Mouse (Mus musculus) liver, adult 2 months (tissue): ENCODE data around the gene Rbfox3. TPM values are rescaled to one million over a fixed set of nuclear protein-coding genes. Genes with fewer than 3 reads are reported as not detected.

Experiments used
- DNase-seq: peaks from one replicate; pipeline ENCODE4 v3.0.0-alpha.2; 2011; ENCODE audit warnings: low read depth, low spot score; ENCODE audit errors: extremely low read depth
- H3K27ac ChIP-seq: fragments of 200-500 bp; replicated peaks from 2 replicates; pipeline ENCODE4 v1.5.1; 2012; ENCODE audit warnings: low read depth, mild to moderate bottlenecking, control low read depth, inconsistent platforms, low read length; ENCODE audit not compliant: insufficient read depth
- H3K27me3 ChIP-seq: fragments of 200-500 bp; 2 replicates; pipeline ENCODE4 v1.6.1; 2012; ENCODE audit warnings: mild to moderate bottlenecking, moderate library complexity, low read length, inconsistent platforms; ENCODE audit not compliant: control insufficient read depth, insufficient read depth
- H3K36me3 ChIP-seq: fragments of 200-500 bp; 2 replicates; pipeline ENCODE4 v1.6.1; 2012; ENCODE audit warnings: low read length, inconsistent platforms; ENCODE audit not compliant: control insufficient read depth, insufficient read depth
- H3K4me1 ChIP-seq: fragments of 200-500 bp; 2 replicates; pipeline ENCODE4 v1.6.1; 2011; ENCODE audit warnings: low read length; ENCODE audit not compliant: control insufficient read depth, insufficient read depth
- H3K4me3 ChIP-seq: fragments of 200-500 bp; 2 replicates; pipeline ENCODE4 v1.5.1; 2011; ENCODE audit warnings: low read depth, mild to moderate bottlenecking, control low read depth, low read length, moderate library complexity; ENCODE audit not compliant: insufficient read depth
- H3K79me2 ChIP-seq: fragments of 200-500 bp; 2 replicates; pipeline ENCODE4 v1.6.1; 2012; ENCODE audit warnings: inconsistent platforms, mild to moderate bottlenecking, low read length, moderate library complexity; ENCODE audit not compliant: control insufficient read depth, insufficient read depth
- H3K9ac ChIP-seq: fragments of 200-500 bp; 2 replicates; pipeline ENCODE4 v1.6.1; 2012; ENCODE audit warnings: low read depth, mild to moderate bottlenecking, control low read depth, inconsistent platforms, low read length
- CTCF ChIP-seq: fragments of 200-500 bp; IDR thresholded peaks from 2 replicates; pipeline ENCODE4 v1.5.1; 2011; ENCODE audit warnings: low read depth, low read length, control low read depth
- POLR2A ChIP-seq: fragments of 200-500 bp; IDR thresholded peaks from 2 replicates; pipeline ENCODE4 v1.6.1; 2011; ENCODE audit warnings: low read length, control low read depth; ENCODE audit not compliant: insufficient read depth; ENCODE audit errors: extremely low read depth
- WGBS: fragments of 180-500 bp; shearing (Covaris S2); methylation state at CpG from one replicate; pipeline ENCODE4 v1.1.7; 2018; 5-methylcytosine and 5-hydroxymethylcytosine counted together
- polyA plus RNA-seq: library from polyadenylated mRNA; depleted of rRNA; stranded (reverse); fragments of >200 nt; gene quantifications from 2 replicates; pipeline ENCODE4 v1.2.3, GENCODE M21; 2012
- total RNA-seq: library from RNA; depleted of rRNA; stranded (reverse); fragments of >200 nt; gene quantifications from 2 replicates; pipeline ENCODE4 v1.2.3, GENCODE M21; 2014

The Rbfox3 gene
- total and polyA plus RNA-seq, 2 experiments, result 0.28 to 0.44 TPM

DNA sequence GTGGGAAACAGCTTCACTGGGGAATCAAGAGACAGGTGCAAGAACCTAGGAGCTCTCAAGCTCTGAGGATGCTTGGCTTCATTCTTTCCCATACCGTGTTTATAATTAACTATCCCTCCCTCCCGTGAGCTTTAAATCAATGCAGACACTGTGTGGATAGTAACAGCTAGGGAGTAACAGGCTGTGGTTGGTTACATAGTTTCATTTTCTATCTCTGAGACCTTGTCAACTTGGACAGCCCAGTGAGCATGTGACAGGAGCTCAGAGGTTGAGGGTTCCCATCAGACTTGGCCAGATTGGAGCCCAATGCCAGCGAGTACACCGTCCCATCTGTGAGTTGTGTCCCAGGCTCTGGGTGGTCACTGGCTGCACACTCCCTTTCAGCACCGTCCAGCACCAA lies 201.4 kb downstream of the Rbfox3 start:
- no peaks in the 10 kb centered on the region for H3K36me3 ChIP-seq
- TF ChIP-seq POLR2A, result no peak
- no peak for TF ChIP-seq CTCF
- H3K9ac ChIP-seq, result no peak overlapping the region
- no peak overlapping the region for H3K27ac ChIP-seq
- no peak overlapping the region for H3K4me3 ChIP-seq
- 21% methylated on average over 5 of the region's 5 CpGs for WGBS
- no peaks in the 10 kb centered on the region for H3K27me3 ChIP-seq
- DNase-seq, result peak; percentile 46
- H3K4me1 ChIP-seq, result peaks cover 4% of the 10 kb centered on the region; the same call in 1 of the 2 replicates
- no peaks in the 10 kb centered on the region for H3K79me2 ChIP-seq

DNA sequence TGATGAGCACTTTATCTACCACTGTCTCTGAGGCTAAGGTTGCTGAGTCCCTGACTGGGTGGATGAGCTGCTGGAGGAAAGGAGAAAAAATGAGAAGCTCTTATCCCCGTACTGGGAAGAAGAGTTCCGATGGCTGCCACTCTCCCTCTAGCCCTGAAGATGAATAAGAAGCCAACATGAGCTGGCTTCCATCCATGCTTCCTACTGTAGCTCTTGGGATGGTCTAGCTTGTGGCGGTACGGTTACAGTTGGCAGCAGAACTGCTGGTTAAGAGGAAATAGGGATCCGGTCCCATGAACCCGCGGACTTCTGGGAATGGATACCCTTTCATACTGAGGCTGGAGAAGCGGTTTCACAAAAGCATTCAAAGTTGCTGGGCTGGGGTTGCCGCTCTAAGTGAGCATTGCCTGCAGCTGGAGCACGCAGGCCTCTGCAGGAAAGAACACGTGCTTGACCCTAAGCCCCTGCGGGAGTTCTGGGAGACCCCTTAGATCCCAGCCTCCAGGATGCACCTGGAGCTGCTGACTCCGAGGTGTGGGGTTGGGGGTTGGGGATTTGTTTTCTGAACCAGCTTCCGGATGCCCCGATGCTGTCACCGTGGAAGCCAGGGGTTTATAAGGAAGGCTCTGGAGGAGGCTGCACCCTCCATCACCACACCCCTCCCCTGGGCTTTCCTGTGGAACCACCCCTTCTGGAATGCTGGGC lies 215.0 kb downstream of the Rbfox3 start:
- Histone ChIP-seq H3K27me3 (no peaks in the 10 kb centered on the region), H3K4me3 (no peak overlapping the region), H3K9ac (no peak overlapping the region), H3K27ac (no peak overlapping the region), H3K4me1 (no peaks in the 10 kb centered on the region), H3K36me3 (no peaks in the 10 kb centered on the region), H3K79me2 (no peaks in the 10 kb centered on the region)
- TF ChIP-seq CTCF, result no peak
- WGBS, result 56% methylated on average over 16 of the region's 16 CpGs
- DNase-seq, result no peak

DNA sequence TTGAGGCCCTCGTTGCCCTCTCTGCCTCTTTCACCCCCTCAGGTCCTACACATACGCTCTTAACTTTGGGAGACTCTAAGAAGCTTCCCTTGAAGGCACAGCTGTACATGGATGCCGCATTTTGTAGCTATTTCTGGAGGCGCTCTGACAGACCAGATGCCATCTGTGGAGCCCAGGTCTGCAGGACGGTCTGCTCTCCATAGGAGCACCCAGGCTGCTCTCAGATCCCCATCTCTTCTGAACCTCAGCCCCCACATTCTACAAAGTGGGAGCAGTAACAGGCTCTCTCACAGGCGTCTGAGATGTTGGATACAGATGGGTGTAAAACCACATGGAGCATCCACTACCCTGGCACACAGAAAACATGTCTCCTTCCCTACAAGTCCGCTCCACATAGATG lies 218.1 kb downstream of the Rbfox3 start:
- TF ChIP-seq POLR2A, result no peak
- TF ChIP-seq CTCF, result no peak
- WGBS, result 76% methylated on average over 7 of the region's 7 CpGs
- no peak overlapping the region for H3K4me3 ChIP-seq
- no peaks in the 10 kb centered on the region for H3K36me3 ChIP-seq
- H3K4me1 ChIP-seq, result no peaks in the 10 kb centered on the region
- H3K27me3 ChIP-seq, result no peaks in the 10 kb centered on the region
- H3K27ac ChIP-seq, result no peak overlapping the region
- no peak overlapping the region for H3K9ac ChIP-seq
- no peak for DNase-seq
- no peaks in the 10 kb centered on the region for H3K79me2 ChIP-seq

DNA sequence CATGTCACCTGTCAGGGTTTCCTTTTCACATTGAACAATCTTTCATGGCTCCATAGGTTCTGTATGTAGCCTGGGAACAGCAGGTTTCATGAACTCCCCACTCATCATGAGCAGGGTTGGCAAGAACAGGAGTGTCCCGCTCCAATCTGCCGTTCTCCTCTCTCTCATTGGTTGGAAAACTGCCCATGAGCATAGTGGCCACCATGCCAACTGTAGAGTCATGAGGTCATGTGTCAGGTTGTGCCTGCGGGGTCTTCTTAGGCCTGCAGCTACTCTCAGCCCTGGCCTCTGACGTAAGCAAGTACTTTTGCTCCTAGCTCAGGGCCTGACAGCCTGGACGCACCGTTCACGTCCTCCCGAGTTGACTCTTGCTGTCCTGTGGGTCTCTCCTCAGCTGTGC lies 221.1 kb downstream of the Rbfox3 start:
- H3K27ac ChIP-seq, result no peak overlapping the region
- no peaks in the 10 kb centered on the region for H3K4me1 ChIP-seq
- no peaks in the 10 kb centered on the region for H3K27me3 ChIP-seq
- no peak overlapping the region for H3K4me3 ChIP-seq
- no peak overlapping the region for H3K9ac ChIP-seq
- H3K79me2 ChIP-seq, result no peaks in the 10 kb centered on the region
- TF ChIP-seq POLR2A (no peak), CTCF (no peak)
- 83% methylated on average over 8 of the region's 8 CpGs for WGBS
- no peak for DNase-seq
- H3K36me3 ChIP-seq, result no peaks in the 10 kb centered on the region

DNA sequence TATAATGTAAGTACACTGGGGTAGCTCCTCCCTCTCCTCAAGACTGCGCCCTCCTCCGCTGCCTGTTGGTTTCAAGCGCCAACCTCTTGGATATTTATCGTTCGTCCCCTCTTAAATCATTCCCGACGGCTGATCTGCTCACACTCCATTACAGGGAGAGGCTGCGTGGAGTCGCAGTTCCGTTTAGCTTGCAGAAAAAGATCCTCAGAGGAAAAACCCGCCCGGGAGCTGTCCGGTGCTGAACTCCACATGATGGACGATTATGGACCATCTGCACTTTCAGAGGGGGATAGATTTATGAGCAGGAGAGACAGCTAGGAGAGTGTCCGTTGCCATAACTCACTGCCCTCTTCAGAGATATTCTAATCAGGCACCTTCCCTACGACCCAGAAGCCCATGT lies 226.0 kb downstream of the Rbfox3 start:
- TF ChIP-seq CTCF (no peak), POLR2A (no peak)
- Histone ChIP-seq H3K27me3 (no peaks in the 10 kb centered on the region), H3K27ac (no peak overlapping the region), H3K36me3 (no peaks in the 10 kb centered on the region), H3K4me1 (no peaks in the 10 kb centered on the region), H3K9ac (no peak overlapping the region), H3K79me2 (no peaks in the 10 kb centered on the region), H3K4me3 (no peak overlapping the region)
- no peak for DNase-seq
- 8% methylated on average over 16 of the region's 16 CpGs for WGBS

DNA sequence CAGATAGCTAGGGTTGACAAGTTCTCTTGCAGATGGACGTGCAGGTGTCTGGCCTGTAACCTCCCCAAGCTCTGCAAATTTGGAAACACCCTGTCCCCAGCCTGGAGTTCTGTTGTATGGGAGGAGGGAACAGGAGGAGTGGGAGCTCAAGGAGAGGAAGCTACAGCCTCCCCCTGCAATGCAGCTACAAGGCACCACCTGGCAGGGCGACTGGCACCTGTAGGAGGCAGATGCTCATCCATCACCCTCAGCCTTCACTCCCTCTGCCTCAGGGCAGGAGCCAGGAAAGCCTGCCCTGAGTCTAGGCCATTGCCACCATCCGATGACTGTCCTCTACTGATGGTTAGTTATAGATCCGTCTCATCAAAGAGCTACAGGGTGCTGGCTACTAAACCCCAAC lies 226.7 kb downstream of the Rbfox3 start:
- no peak overlapping the region for H3K4me3 ChIP-seq
- no peak for DNase-seq
- no peak overlapping the region for H3K27ac ChIP-seq
- no peak for TF ChIP-seq CTCF
- no peak for TF ChIP-seq POLR2A
- H3K36me3 ChIP-seq, result no peaks in the 10 kb centered on the region
- no peaks in the 10 kb centered on the region for H3K4me1 ChIP-seq
- 64% methylated on average over 4 of the region's 4 CpGs for WGBS
- H3K27me3 ChIP-seq, result 0 out of 2 replicates have a peak, but pooled peaks cover 3% of the 10 kb centered on the region
- H3K9ac ChIP-seq, result no peak overlapping the region
- no peaks in the 10 kb centered on the region for H3K79me2 ChIP-seq
